Mouse (Mus musculus) urinary bladder, adult 18-20 months (tissue): ENCODE results near the gene D430042O09Rik.
A peak's percentile ranks its signal among the peaks of the same experiment; 100 is the strongest.

Experiments used
- DNase-seq, 2 experiments: peaks; one replicate each; pipeline ENCODE4 v3.0.0; 2022; ENCODE audit warnings: low spot score in 2 of 2, mixed read lengths in 2 of 2

The D430042O09Rik gene

GRCm38 (mm10) chr7:125872202-125872580 is 164.5 kb downstream of the D430042O09Rik start:
- no peak for DNase-seq

- DNase-seq: no peak
Measured at GRCm38 (mm10) chr7:125872874-125873273, 165.2 kb downstream of the D430042O09Rik start.

DNA sequence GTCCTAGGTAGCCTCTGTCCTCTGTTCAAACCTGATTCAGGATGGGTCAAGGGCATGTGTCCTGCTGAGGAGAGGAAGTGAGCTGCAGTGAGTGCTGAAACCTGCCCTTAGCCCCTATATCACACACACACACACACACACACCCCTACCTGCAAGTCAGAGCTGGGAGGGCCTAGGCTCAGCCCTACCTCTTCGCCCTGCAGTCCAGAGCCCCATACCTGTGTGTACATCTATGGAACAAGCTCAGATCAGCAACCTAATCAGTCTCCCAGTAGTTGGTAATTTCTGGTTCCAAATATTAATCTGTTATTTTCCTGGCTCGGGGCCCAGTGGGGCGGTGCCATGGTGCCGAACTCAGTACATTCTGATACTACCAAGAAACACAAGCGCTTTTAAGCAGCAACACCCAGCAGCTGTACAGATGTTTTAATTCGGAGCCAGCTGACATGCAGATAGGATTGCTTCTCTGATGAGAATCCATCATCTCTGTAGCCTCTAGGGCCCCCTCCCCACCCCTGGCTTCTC is 166.3 kb downstream of the D430042O09Rik start:
- DNase-seq: no peak

DNA sequence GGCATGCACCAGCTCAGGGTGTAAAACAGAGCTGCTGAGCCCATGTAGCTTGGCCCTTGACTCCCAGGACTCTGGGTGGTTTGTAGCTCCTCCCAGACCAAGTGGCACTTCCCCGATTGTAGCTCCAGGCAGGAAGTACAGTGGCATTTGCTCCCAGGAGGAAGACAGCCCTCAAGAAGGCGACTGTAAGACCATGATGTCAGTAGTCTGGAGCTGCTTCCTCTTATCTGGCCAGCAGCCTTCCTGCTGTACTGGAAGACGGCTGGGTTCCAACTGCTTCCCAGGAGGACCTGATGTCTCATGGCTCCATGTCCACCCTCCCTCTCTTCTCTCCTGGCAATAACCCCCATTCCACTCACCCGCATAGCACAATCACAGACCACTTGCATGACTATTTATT is 170.4 kb downstream of the D430042O09Rik start:
- DNase-seq: no peak

DNA sequence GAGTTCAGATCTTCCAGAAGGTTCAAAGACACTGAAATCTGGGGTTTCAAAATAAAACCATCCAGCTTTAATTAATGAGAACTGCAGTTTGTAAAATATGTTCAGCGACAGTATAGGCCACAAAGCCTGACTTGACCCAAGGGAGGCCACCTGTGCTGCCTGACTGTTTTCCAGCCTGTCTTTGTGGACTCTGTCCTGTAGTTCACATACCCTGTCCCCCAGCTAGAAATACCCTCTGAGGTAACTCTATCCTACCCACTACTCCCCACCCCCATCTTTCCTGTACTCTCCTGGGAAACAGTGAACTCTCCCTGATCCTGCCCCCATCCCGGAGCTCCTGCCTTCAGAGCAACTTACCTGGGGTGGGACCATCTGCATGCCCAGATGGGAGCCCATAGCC is 175.5 kb downstream of the D430042O09Rik start:
- DNase-seq: no peak

- no peak for DNase-seq
Measured at GRCm38 (mm10) chr7:125886116-125886680, 178.5 kb downstream of the D430042O09Rik start.

GRCm38 (mm10) chr7:125887124-125887523 is 179.4 kb downstream of the D430042O09Rik start:
- no peak for DNase-seq

DNA sequence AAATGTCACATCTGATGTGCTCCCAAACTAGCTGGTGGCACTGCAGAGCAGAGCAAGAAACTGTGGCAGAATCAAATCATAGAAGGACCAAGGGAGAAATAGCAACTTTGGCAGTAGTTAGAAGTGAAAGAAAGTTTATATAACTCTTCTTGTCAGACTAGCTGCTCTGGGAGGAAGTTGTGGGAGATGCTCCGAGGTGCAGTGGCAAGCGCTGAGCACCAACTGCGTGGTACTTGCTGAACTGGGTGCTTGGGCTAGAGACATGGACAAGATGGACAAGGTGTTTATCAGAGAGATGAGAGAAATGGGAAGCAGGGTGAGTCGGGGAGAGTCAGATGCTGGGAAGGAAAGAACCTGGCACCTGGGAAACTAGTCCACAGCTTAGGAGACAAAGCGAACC is 180.1 kb downstream of the D430042O09Rik start:
- no peak for DNase-seq

GRCm38 (mm10) chr7:125888373-125888772 is 180.7 kb downstream of the D430042O09Rik start:
- DNase-seq: peak in 1 of 2 experiments; percentile 23

DNA sequence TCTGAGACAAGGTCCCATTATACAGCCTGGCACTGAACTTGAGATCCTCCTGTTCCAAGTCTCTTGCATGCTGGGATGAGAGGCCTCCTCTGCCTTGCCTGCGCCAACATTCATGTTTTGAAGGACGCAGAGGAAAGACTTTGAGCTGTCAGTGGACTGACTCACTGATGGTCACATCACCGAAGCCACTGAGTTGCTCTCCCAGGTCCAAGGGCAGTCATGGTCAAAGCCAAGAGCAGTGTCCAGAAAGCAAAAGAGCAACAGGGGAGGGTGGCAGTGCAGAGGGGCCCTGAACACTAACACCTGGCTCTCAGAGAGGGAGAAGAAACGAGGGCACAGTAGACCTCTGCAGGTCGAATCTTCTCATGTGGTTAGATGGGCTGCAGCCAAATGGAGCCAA is 185.9 kb downstream of the D430042O09Rik start:
- DNase-seq: no peak

DNA sequence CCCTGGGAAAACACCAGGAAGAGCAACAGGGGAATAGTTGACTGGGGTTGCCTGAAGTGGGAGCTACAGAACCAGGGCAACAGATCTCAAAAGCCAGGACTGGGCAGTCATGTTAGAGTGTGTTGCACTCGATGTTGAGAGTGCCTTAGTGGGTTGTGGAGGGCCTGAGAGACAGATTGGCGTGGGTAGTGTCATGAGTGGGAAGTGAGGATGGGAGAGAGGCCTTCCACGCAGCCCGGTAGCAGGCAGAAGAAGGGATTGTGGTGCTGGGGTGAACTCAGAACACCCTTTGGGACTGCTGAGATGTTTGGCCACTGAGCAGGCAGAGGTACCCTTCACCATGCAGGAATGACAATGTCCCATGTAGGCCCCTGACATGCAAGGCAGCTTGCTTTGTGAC is 189.4 kb downstream of the D430042O09Rik start:
- DNase-seq: no peak

DNA sequence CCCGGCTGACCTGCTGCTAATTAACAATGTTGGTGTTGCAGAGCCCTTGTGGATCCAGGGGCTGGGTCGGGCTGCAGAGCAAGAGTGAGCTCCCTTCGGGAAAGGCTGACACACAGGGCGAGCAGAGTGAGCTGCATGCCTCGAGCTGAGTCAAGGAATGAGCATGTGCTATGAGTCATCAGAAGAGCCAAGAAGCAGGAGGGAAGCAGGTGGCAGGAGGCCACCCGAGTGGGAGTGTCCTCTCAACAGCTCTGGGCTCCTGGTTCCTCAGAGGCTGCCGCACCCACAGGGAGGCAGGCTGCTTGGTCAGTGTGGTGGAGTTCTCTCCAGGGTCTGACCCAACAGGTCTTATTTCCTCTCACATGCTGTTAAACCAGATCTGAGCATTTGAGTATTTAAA is 191.3 kb downstream of the D430042O09Rik start:
- DNase-seq: peak; percentile 54 to 81

DNA sequence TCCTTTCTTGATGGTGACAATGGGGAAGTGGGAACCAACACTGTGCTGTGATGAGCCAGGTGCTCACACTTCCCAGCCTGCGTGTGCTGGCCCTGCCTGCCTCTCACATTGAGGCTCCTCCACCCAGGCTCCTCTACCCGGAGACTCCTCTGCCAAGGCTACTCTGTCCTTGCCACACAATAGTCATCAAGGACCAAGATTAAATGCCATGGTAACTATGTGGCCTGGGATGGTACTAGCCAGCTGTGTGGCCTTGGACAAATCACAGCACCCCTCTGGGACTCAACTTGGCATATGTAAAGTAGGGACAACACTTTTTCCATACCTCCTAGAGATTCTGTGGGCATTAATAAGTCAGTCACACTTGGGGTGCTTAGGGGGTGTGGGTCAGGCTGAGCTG is 192.2 kb downstream of the D430042O09Rik start:
- DNase-seq: no peak

DNA sequence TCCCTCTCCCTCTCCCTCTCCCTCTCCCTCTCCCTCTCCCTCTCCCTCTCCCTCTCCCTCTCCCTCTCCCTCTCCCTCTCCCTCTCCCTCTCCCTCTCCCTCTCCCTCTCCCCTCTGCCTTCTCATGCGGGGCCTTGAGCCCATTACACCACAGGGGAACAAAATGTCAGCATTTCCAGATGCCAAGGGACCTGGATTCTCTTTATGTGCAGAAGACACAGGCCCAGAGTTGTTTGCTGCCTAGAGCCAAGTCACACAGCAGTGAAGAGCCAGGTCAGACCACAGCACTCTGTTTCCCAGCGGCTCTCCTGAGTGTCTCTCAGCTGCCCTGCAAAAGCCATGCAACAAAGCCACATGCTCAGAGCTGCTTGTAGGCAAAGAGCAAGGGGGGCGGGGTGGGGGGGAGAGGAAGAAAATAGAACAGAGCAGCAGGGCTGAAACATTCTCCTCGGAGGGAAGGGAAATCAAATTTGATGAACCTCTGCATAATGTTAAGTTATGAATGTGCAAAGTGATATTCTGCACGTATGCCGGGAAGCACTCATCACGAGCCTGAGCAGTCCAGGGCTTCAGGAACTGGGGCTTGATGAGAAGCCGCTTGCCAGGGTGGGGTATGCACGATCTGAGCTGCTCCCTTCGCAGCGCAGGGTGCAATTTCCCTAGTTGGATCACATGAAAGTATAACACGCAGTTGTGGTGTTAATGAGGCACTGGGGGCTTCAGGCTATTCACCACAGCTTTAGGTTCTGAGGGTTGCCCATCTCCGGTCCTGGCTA is 192.9 kb downstream of the D430042O09Rik start:
- no peak for DNase-seq

DNA sequence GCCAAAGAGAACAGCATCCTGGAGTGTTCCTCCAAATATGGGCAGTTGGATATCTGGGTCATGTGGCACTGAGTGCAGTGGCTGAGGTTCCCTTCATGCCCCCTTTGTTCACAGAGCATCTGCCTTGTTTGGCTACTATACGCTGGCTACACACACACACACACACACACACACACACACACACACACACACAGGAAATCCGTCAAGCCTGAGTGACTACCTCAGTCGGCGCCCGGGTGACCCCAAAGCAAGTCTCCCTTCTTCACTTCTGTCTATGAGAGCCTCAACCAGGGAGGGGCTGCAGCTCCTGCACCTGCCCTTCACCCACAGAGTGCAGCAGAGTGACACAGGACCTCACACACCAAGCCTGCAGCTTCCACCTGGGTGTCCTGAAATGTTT is 213.1 kb downstream of the D430042O09Rik start:
- no peak for DNase-seq

DNA sequence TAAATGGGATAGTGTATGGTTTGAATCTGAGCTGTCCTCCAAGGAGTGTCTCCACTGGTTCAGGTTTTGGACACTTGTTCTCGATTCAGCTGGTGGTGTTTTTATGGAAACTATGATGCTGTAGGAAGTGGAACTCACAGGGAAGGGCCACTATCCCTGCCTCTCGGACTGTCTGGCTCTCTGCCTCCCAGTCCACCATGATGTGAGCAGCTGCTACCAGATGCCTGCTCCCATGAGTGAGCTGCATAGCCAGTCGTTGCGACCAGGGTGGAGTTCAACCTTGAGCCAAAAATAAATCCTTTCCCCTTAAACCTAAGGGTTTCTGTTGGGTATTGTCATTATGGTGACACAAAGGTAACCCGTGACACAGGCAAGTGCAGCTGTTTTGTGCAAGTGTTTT is 216.4 kb downstream of the D430042O09Rik start:
- DNase-seq: no peak
